Mouse (Mus musculus) kidney, adult 18-20 months (tissue): ENCODE results near the gene Eif1ad.
"Not testable (repeated sequence)": the region's sequence is repeated elsewhere in the genome, so short reads cannot be mapped to it uniquely, and the experiment has no call there.

ENCODE experiments used
- DNase-seq: peaks from one replicate; pipeline ENCODE4 v3.0.0; 2021

Eif1ad gene

GRCm38 (mm10) chr19:5366175-5367052, at the start of gene Eif1ad:
TSS of gene Eif1ad (plus strand) at chr19:5366741.
- DNase-seq: peak; percentile 98

DNA sequence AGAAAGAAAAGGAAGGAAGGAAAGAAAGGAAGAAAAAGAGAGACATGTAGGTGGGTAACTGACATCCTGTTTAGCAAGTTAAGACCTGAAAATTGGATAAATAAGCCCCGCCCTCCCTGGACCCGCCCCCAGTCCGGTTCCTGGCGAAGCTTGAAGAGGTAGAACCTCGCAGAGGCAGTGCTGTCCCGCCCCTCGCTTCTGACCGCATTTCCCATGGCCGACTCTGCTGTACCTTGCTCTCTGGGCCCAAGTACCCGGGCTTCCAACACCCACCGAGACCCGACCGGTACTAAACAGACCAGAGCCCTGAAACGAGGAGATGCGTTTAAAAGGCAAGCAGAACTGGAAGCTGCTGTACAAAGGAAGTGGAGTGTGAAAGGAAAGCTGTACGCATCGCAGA, 42.7 kb upstream of the Eif1ad start:
- DNase-seq: peak; percentile 62

- DNase-seq: no peak
These were observed 38.6 kb upstream of the Eif1ad start for GRCm38 (mm10) chr19:5327970-5328369.

- no peak for DNase-seq
These were observed 31.8 kb upstream of the Eif1ad start for GRCm38 (mm10) chr19:5334741-5335140.

DNA sequence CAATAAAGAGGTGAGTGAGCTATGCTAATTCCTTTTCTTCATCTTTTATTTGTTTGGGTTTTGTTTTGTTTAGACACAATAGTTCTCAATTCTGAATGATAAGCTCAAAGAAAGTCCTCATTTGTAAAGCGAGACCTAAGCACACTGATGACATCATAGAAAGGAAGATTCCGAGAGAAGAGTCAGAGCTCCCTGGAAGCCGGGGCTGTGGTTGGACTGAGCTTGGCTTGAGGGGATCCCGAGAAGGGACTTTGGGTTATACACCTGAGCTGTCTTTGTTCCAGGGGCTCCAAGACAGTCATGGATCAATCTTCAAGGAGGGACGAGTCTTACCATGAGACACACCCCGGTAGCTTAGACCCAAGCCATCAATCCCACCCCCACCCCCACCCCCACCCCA, 31.1 kb upstream of the Eif1ad start, which contains the start of gene Catsper1:
Catsper1 (plus strand) TSS at position 301 of the 400 bp plus-strand sequence.
- DNase-seq: no peak

GRCm38 (mm10) chr19:5337975-5338374, 28.6 kb upstream of the Eif1ad start:
- peak; percentile 84 for DNase-seq

DNA sequence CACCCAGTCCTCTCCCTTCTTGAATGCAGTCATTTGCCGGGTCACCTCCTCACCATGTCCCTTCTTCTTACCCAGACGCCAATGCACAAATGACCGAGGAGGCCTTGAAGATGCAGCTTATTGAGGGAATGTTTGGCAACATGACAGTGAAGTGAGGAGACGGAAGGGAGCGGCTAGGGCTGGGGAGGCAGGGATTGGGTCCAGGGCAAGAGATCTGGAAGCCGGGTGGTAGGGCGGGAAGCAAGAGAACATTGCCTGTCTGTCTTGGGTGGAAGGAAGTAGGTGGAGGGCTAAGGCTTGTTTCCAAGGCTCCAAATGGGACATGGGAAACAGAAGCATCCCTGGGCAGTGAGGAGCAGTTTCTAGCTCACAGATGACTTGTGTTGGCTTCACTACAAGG, 25.2 kb upstream of the Eif1ad start:
- no peak for DNase-seq

- no peak for DNase-seq
These were observed 21.0 kb upstream of the Eif1ad start for GRCm38 (mm10) chr19:5345297-5346131.

DNA sequence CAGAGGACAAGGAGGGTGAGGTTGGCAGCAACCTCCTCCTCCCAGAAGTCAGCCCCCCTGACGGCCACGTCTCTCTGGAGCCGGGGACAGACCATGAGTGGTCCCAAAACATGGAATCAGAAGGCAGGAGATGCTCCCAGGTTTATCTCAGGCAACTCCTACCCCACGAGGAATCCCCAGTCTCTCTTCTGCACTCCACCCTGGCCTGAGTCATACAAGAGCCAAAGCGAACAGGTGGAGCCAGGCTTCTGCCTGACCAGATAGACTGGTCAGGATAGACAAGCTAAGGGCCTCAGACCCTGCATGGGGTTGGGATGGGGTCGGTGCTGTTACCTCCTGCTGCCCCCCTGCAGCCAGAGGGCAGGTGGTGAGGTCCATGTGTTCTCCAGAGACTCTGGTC, 18.5 kb upstream of the Eif1ad start:
- no peak for DNase-seq

DNA sequence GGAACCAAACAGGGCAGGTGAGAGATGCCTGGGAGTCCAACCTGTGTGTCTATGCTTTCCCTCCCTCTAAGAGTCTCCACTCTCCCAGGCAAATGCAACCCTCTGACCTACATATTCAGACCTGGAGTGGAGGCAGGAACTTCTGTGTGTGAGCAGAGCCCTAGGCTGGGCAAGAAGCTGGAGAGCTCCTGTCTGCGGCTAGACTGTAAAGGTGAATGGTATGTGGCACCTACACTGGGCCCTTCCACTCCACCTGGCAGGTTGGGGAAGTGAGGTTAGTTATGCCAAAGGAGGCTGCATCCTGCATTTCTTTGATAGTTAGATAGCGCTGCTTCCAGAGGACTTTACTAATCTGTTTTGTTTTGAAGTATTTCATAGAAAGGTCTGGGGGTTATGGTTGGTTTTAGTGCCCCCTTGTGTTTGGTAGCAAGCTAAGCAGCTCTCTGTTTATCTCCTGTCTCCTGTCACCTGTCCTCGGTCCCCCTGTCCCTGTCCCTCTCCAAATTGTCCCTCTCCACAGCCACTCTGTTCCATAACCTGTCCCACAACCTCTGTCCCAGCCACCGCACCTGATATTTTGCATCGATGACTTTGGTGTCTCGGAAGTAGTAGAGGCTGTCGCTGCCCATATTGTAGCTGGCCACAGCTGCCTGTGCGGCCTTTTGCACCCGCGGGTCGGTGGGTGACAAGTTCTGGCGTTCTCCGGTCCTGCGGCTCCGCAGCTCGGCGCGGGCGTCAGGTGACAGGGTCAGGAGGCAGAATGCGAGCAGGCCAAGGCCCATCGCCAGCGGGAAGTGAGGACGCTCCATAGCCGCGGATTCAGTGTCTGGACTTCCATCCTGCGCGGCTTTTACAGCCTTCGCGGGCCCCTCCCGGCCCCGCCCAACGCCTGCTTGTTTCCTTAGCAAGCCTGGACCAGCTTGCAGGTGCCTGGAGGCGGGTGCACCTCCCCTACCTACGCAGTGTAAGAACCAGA, 17.7 kb upstream of the Eif1ad start:
- peak; percentile 52 for DNase-seq

DNA sequence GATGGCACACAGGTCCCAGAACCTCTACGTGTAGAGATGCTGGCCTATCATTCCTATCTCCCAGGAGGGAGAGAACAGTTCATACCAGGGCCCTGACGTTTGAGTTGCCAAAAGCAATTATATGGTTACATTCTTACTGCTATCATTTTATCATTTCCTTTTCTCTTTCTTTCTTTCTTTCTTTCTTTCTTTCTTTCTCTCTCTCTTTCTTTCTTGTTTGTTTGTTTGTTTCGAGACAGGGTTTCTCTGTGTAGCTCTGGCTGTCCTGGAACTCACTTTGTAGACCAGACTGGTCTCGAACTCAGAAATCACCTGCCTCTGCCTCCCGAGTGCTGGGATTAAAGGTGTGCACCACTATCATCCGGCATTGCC, 17.1 kb upstream of the Eif1ad start, which contains the start of gene Cst6:
Cst6 (minus strand) TSS at position 73 of the 372 bp plus-strand sequence.
- DNase-seq: not testable (repeated sequence)

- no peak for DNase-seq
These were observed 12.9 kb upstream of the Eif1ad start for GRCm38 (mm10) chr19:5353609-5354008.

GRCm38 (mm10) chr19:5356080-5356479, 10.5 kb upstream of the Eif1ad start:
- no peak for DNase-seq

GRCm38 (mm10) chr19:5362186-5362585, 4.4 kb upstream of the Eif1ad start:
- DNase-seq: no peak

- DNase-seq: no peak
These were observed 2.4 kb upstream of the Eif1ad start for GRCm38 (mm10) chr19:5364124-5364523.

- DNase-seq: no peak
These were observed 790 bp upstream of the Eif1ad start for GRCm38 (mm10) chr19:5365751-5366150.

DNA sequence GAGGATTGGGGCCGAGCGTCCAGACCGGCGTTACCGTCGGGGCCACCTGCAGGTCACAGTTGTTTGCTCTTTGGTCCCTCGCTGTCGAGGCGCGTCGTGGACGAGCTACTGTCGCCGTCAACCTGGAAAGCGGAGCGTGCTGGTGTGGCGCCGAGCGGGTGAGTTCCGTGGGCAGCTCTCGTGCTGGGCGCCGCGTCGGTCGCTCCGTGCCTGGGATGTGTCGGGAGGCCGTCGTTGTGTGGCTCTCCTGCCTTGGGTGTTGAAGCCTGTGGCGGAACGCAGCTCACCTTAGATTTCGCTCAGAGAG, 465 bp downstream of the Eif1ad start, which contains the start of gene Banf1:
Banf1 (minus strand) TSS at position 116 of the 307 bp plus-strand sequence.
- no peak for DNase-seq

GRCm38 (mm10) chr19:5367455-5367854, 914 bp downstream of the Eif1ad start:
- no peak for DNase-seq

GRCm38 (mm10) chr19:5370932-5371331, 4.4 kb downstream of the Eif1ad start:
- DNase-seq: no peak

DNA sequence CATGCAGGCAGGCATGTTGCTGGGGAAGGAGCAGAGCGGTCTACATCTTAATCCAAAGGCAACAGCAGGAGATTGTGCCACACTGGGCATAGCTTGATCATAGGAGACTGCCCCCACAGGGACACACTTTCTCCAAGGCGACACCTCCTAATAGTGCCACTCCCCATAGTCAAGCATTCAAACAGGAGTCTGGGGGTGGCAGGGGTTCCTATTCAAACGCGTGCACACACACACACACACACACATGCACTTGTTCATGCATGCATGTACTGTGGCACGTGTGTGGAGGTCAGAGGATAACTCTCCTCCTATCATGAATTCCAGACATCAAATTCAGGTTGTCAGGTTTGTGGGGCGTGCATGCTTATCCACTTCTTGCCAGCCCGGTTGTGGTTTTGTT, 6.2 kb downstream of the Eif1ad start:
- no peak for DNase-seq

DNA sequence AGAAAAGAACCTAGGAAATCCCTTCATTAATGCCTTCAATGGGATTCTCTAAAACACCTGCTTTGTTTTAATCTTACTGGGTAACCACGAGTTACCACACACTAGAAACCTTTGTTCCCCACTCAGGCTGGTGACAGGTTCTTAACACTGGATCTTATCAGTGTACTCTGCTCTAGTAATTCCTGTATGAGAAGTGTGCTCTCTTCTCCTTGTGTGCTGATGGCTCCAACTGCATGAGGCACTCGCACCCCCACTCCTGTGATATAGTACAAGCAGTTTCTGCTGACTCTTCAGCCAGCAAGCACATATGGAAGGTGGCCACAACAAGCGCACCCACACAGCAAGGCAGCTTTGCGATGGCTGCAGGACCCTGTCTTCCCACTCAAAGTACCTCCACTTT, 7.6 kb downstream of the Eif1ad start:
- DNase-seq: no peak

DNA sequence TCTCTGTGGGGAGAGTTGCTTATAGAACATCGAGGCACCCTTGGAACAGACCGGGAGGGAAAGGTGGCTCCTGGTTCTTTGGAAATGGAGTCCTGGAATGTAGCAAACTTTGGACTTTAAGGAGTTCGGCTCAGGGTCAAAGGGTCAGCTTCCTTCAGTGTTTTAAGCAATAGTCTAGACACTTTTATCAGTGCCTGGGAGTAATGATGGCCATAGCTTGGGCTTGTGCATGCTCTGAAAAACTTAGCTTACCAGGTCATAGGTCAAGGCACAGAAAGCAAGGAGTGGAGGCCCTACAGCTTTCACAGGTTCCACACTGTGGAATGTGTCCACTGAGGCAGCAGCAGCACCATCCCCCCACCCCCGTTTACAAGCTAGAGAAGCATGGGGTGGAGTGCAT, 8.2 kb downstream of the Eif1ad start:
- no peak for DNase-seq

DNA sequence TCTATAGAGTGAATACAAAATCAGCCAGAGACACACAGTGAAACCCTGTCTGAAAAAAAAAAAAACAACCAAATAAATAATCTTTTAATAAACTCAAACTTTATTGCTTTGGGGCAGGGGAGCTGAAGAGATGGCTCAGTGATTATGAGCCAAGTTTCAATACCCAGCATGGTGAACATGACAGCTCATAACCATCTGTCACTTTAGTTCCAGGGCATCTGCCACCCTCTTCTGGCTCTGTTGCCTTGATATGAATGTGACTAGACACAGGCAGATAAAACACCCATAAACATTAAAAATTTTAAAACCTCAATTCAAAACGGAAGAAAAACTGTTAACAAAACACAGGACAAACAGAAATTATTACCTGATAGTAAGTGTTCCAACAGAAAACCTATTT, 10.9 kb downstream of the Eif1ad start:
- no peak for DNase-seq
